Mouse (Mus musculus): Measurements from ENCODE around the gene Arhgap19. TPM values are rescaled to one million over a fixed set of nuclear protein-coding genes. Genes with fewer than 3 reads are reported as not detected.

The Arhgap19 gene
- total and polyA plus RNA-seq, 3 experiments = 20.4 to 36.8 (median 30.1) TPM

DNA sequence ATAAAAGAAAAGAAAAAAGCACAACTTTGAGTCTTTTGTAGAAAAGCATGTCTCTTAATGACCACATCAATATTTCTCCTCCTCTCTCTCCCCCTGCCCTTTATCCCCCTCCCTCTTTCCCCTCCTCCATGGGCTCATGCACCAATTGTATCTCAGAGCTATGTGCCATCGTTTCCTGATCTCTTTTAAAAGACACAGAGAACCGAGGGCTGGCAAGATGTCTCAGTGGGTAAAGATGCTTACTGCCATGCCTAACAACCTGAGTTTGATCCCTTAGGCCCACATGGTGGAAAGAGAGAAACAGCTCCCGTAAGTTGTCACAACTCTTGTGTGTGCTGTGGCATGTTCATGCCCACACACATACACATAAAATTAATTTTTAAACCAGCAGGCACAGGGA is 34.9 kb upstream of the Arhgap19 start:
- H3K79me2 ChIP-seq (replicated peaks; ENCODE audit: control insufficient read depth, extremely low read depth, insufficient read depth, poor library complexity, severe bottlenecking) = no peaks in the 10 kb centered on the region
- peaks cover 5% of the 10 kb centered on the region in 2 experiments; a peak in 1 of 4 replicates for H3K4me1 ChIP-seq (ENCODE audit: control insufficient read depth in 1 of 2, insufficient read depth in 2 of 2)
- TF ChIP-seq HCFC1 (IDR thresholded peaks at IDR 0.05; ENCODE audit: low read depth, low read length) (no peak), ZC3H11A (IDR thresholded peaks at IDR 0.05; ENCODE audit: low read depth, low read length) (no peak), ZKSCAN1 (IDR thresholded peaks at IDR 0.05; ENCODE audit: borderline replicate concordance, low read depth, low read length) (no peak), TBP (conservative IDR thresholded peaks at IDR 0.05; ENCODE audit: low read depth, low read length) (no peak), POLR2AphosphoS2 (IDR thresholded peaks at IDR 0.05; ENCODE audit: low read depth, low read length) (no peak), ELF1 (IDR thresholded peaks at IDR 0.05; ENCODE audit: low read depth, low read length) (no peak), MEF2A (IDR thresholded peaks at IDR 0.05; ENCODE audit: borderline replicate concordance, low read depth, low read length) (no peak), RAD21 (IDR thresholded peaks at IDR 0.05; ENCODE audit: low read depth, low read length) (no peak), POLR2A (IDR thresholded peaks at IDR 0.05; ENCODE audit: low read depth, low read length) (no peak)
- H3K36me3 ChIP-seq (replicated peaks in 1 of 2; ENCODE audit: control insufficient read depth in 1 of 2, insufficient read depth in 1 of 2, low read length in 1 of 2) = no peaks in the 10 kb centered on the region
- no peaks in the 10 kb centered on the region for H3K9me3 ChIP-seq (replicated peaks; ENCODE audit: low read length)
- H3K27ac ChIP-seq (ENCODE audit: insufficient read depth, low read depth) = no peak overlapping the region
- in situ Hi-C loops (cut with MboI; ENCODE audit: low pct_ligation_motif_present, low pct_unique_long_range_greater_than_20kb, low sequenced_read_pairs) = no loop called here
- H3K9ac ChIP-seq (ENCODE audit: insufficient read depth, low read depth) = no peak overlapping the region
- H3K4me3 ChIP-seq (replicated peaks in 1 of 3; ENCODE audit: low read depth in 2 of 3, low read length in 2 of 3, poor library complexity in 1 of 3) = no peak overlapping the region
- no peak overlapping the region for H3K4me2 ChIP-seq (ENCODE audit: insufficient read depth, low read depth, poor library complexity, severe bottlenecking)
- dilution Hi-C loops (cut with MboI; ENCODE audit: extremely low pct_ligation_motif_present, extremely low pct_unique_long_range_greater_than_20kb, low sequenced_read_pairs) = no loop called here
- DNase-seq (ENCODE audit: extremely low read depth) = no peak
- peaks cover 61% of the 10 kb centered on the region for H3K27me3 ChIP-seq (replicated peaks)

DNA sequence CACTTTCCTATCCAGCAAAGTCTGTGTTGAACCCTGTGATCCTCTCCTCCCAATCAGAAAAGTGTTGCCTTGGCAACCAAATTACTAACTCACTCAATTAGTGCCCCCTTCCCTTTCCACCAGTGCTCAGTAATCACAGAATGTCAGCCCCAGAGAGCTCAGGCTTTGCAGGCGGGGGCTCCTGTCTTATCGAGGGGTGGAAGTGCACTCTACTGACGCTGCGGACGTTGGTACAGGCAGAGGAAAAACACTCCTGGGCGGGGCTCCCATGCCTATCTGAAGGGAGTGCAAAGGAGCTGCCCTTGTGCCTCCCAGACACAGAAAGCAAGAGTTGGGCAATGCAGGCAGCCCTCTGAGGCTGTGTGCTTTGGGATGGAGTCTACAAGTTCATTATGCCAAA is 34.0 kb upstream of the Arhgap19 start:
- H3K9ac ChIP-seq (ENCODE audit: insufficient read depth, low read depth) = no peak overlapping the region
- DNase-seq (ENCODE audit: extremely low read depth) = no peak
- H3K27me3 ChIP-seq (replicated peaks) = peaks cover 70% of the 10 kb centered on the region
- no peak overlapping the region for H3K4me2 ChIP-seq (ENCODE audit: insufficient read depth, low read depth, poor library complexity, severe bottlenecking)
- TF ChIP-seq MYC (IDR thresholded peaks at IDR 0.05; ENCODE audit: low read depth, low read length) (no peak), ETS1 (conservative IDR thresholded peaks at IDR 0.05; ENCODE audit: low read depth, low read length) (no peak), EP300 (IDR thresholded peaks at IDR 0.05; ENCODE audit: low read length) (no peak), CHD1 (IDR thresholded peaks at IDR 0.05; ENCODE audit: low read depth, low read length) (no peak)
- H3K79me2 ChIP-seq (replicated peaks; ENCODE audit: control insufficient read depth, extremely low read depth, insufficient read depth, poor library complexity, severe bottlenecking) = no peaks in the 10 kb centered on the region
- dilution Hi-C loops (cut with MboI; ENCODE audit: extremely low pct_ligation_motif_present, extremely low pct_unique_long_range_greater_than_20kb, low sequenced_read_pairs) (no loop called here), in situ Hi-C loops (cut with MboI; ENCODE audit: low pct_ligation_motif_present, low pct_unique_long_range_greater_than_20kb, low sequenced_read_pairs) (no loop called here)
- peaks cover under 1 to 3% of the 10 kb centered on the region in 2 experiments; a peak in 1 of 4 replicates for H3K4me1 ChIP-seq (ENCODE audit: control insufficient read depth in 1 of 2, insufficient read depth in 2 of 2)
- no peak overlapping the region for H3K4me3 ChIP-seq (replicated peaks in 1 of 3; ENCODE audit: low read depth in 2 of 3, low read length in 2 of 3, poor library complexity in 1 of 3)
- H3K9me3 ChIP-seq (replicated peaks; ENCODE audit: low read length) = peaks cover under 1% of the 10 kb centered on the region
- H3K36me3 ChIP-seq (replicated peaks in 1 of 2; ENCODE audit: control insufficient read depth in 1 of 2, insufficient read depth in 1 of 2, low read length in 1 of 2) = no peaks in the 10 kb centered on the region
- no peak overlapping the region for H3K27ac ChIP-seq (ENCODE audit: insufficient read depth, low read depth)

DNA sequence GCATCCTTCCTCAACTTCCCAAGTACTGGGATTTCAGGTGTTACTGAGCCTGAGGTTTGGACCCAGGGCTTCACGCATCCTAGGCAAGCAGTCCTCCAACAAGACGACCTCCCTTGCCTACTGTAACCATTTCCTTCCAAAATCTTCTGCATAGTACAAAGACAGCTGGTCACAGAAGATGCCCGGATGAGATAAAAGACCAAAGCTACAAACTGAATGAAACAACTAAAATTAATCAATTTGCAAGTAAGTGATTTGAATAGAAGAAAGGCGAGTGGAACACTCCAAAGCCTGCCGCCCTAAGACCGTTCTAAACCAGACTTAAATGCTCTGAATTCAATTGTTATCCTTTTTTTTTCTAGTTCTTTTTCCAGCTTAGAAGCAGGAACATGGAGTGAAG is 33.6 kb upstream of the Arhgap19 start:
- peaks cover 74% of the 10 kb centered on the region for H3K27me3 ChIP-seq (replicated peaks)
- DNase-seq (ENCODE audit: extremely low read depth) = no peak
- no peak overlapping the region for H3K9ac ChIP-seq (ENCODE audit: insufficient read depth, low read depth)
- H3K4me2 ChIP-seq (ENCODE audit: insufficient read depth, low read depth, poor library complexity, severe bottlenecking) = no peak overlapping the region
- H3K79me2 ChIP-seq (replicated peaks; ENCODE audit: control insufficient read depth, extremely low read depth, insufficient read depth, poor library complexity, severe bottlenecking) = no peaks in the 10 kb centered on the region
- no peak overlapping the region for H3K4me3 ChIP-seq (replicated peaks in 1 of 3; ENCODE audit: low read depth in 2 of 3, low read length in 2 of 3, poor library complexity in 1 of 3)
- dilution Hi-C loops (cut with MboI; ENCODE audit: extremely low pct_ligation_motif_present, extremely low pct_unique_long_range_greater_than_20kb, low sequenced_read_pairs) (no loop called here), in situ Hi-C loops (cut with MboI; ENCODE audit: low pct_ligation_motif_present, low pct_unique_long_range_greater_than_20kb, low sequenced_read_pairs) (no loop called here)
- TF ChIP-seq IRF4 (IDR thresholded peaks at IDR 0.05; ENCODE audit: low read depth, low read length) = no peak
- no peak for TF ChIP-seq SIN3A (IDR thresholded peaks at IDR 0.05; ENCODE audit: low read length)
- no peak for TF ChIP-seq USF2 (conservative IDR thresholded peaks at IDR 0.05; ENCODE audit: low read depth, low read length)
- no peak for TF ChIP-seq UBTF (IDR thresholded peaks at IDR 0.05; ENCODE audit: low read depth, low read length)
- TF ChIP-seq POLR2AphosphoS2 (IDR thresholded peaks at IDR 0.05; ENCODE audit: low read depth, low read length) = no peak
- no peak for TF ChIP-seq ZC3H11A (IDR thresholded peaks at IDR 0.05; ENCODE audit: low read depth, low read length)
- no peak for TF ChIP-seq EP300 (IDR thresholded peaks at IDR 0.05; ENCODE audit: low read length)
- no peak for TF ChIP-seq MAX (IDR thresholded peaks at IDR 0.05; ENCODE audit: low read length)
- TF ChIP-seq E2F4 (IDR thresholded peaks at IDR 0.05; ENCODE audit: insufficient replicate concordance, low read depth, low read length) = no peak
- peaks cover 3 to 4% of the 10 kb centered on the region in 2 experiments; a peak in 2 of 4 replicates for H3K4me1 ChIP-seq (ENCODE audit: control insufficient read depth in 1 of 2, insufficient read depth in 2 of 2)
- no peaks in the 10 kb centered on the region for H3K36me3 ChIP-seq (replicated peaks in 1 of 2; ENCODE audit: control insufficient read depth in 1 of 2, insufficient read depth in 1 of 2, low read length in 1 of 2)
- no peak overlapping the region for H3K27ac ChIP-seq (ENCODE audit: insufficient read depth, low read depth)
- H3K9me3 ChIP-seq (replicated peaks; ENCODE audit: low read length) = peaks cover 5% of the 10 kb centered on the region

All from CH12.LX (cell line).